Mouse (Mus musculus) left cerebral cortex, adult 11 months (tissue): ENCODE measurements at regions not wholly inside any gene's neighbourhood (a gene's known extent, or its start where the extent isn't known, plus 50 kb on each side); places are given as distances from the start of the nearest gene placed in this dataset.

Experiments
- DNase-seq: peaks from one replicate; pipeline ENCODE4 v3.0.0; 2022; ENCODE audit warnings: low spot score

GRCm38 (mm10) chr10:60936659-60937516 lies 105.5 kb upstream of the Unc5b start:
- no peak for DNase-seq

- peak; percentile 51 for DNase-seq
Measured at GRCm38 (mm10) chr10:60934297-60935286, 103.2 kb upstream of the Unc5b start.

GRCm38 (mm10) chr10:60933891-60934290 lies 102.5 kb upstream of the Unc5b start:
- DNase-seq: no peak

- DNase-seq: no peak
Measured at GRCm38 (mm10) chr10:60932855-60933254, 101.5 kb upstream of the Unc5b start.

GRCm38 (mm10) chr10:60931891-60932378 lies 100.6 kb upstream of the Unc5b start:
- DNase-seq: no peak

- DNase-seq: no peak
Measured at GRCm38 (mm10) chr10:60928646-60929045, 97.3 kb upstream of the Unc5b start.

- no peak for DNase-seq
Measured at GRCm38 (mm10) chr10:60928164-60928563, 96.8 kb upstream of the Unc5b start.

GRCm38 (mm10) chr10:60926632-60927031 lies 95.3 kb upstream of the Unc5b start:
- no peak for DNase-seq

GRCm38 (mm10) chr10:60925644-60926043 lies 94.3 kb upstream of the Unc5b start:
- no peak for DNase-seq

GRCm38 (mm10) chr10:60925198-60925597 lies 93.8 kb upstream of the Unc5b start:
- DNase-seq: no peak

- no peak for DNase-seq
Measured at GRCm38 (mm10) chr10:60923806-60924205, 92.4 kb upstream of the Unc5b start.

- DNase-seq: no peak
Measured at GRCm38 (mm10) chr10:60920621-60921020, 89.2 kb upstream of the Unc5b start.

GRCm38 (mm10) chr10:60918020-60918419 lies 86.6 kb upstream of the Unc5b start:
- DNase-seq: no peak

GRCm38 (mm10) chr10:60914391-60914790 lies 83.0 kb upstream of the Unc5b start:
- no peak for DNase-seq

GRCm38 (mm10) chr10:60913456-60913900 lies 82.1 kb upstream of the Unc5b start:
- no peak for DNase-seq

- no peak for DNase-seq
Measured at GRCm38 (mm10) chr10:60904351-60904750, 73.0 kb upstream of the Unc5b start.

- DNase-seq: no peak
Measured at GRCm38 (mm10) chr10:60900992-60901391, 69.6 kb upstream of the Unc5b start.

- DNase-seq: no peak
Measured at GRCm38 (mm10) chr10:60893810-60894147, 62.4 kb upstream of the Unc5b start.

GRCm38 (mm10) chr10:60893130-60893809 lies 61.9 kb upstream of the Unc5b start:
- no peak for DNase-seq

GRCm38 (mm10) chr10:60892730-60893129 lies 61.3 kb upstream of the Unc5b start:
- no peak for DNase-seq

GRCm38 (mm10) chr10:60891476-60892170 lies 60.2 kb upstream of the Unc5b start:
- no peak for DNase-seq
